Mouse (Mus musculus): ENCODE data around the gene D17H6S53E.

Gene D17H6S53E

DNA sequence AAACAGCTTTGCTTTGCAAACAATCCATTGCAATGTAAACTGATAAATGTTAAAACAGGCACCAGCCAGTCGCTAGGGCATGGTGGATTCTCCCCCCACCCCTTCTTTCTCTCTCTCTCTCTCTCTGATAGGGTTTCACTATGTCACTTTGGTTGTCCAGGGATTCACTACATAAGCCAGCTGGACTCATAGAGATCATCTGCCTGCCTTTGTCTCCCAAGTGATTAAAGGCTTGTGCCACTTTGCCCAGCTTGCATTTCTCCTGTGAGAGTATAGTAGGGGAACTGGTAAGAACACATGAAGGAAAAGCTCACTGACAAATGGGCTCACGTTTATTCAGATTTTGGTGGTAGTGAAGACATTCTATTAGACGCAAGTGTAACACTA is 6.0 kb downstream of the D17H6S53E start:
- DNase-seq (ENCODE audit: low spot score), result no peak

DNA sequence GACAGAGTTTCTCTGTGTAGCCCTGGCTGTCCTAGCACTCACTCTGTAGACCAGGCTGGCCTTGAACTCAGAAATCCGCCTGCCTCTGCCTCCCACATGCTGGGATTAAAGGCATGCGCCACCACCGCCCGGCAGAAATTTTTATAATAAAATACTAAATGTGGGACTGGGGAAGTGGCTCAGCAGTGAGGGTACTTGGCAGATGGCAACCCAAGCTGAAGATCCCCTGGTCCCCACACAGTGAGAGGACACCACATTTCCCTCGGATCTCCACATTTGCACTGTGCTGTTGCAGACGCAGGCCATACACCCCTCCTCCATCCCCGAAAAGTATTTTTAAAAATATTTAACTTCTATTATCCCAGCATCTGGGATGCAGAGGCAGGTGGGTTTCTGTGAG is 7.3 kb downstream of the D17H6S53E start:
- no peak for DNase-seq (ENCODE audit: low spot score)

DNA sequence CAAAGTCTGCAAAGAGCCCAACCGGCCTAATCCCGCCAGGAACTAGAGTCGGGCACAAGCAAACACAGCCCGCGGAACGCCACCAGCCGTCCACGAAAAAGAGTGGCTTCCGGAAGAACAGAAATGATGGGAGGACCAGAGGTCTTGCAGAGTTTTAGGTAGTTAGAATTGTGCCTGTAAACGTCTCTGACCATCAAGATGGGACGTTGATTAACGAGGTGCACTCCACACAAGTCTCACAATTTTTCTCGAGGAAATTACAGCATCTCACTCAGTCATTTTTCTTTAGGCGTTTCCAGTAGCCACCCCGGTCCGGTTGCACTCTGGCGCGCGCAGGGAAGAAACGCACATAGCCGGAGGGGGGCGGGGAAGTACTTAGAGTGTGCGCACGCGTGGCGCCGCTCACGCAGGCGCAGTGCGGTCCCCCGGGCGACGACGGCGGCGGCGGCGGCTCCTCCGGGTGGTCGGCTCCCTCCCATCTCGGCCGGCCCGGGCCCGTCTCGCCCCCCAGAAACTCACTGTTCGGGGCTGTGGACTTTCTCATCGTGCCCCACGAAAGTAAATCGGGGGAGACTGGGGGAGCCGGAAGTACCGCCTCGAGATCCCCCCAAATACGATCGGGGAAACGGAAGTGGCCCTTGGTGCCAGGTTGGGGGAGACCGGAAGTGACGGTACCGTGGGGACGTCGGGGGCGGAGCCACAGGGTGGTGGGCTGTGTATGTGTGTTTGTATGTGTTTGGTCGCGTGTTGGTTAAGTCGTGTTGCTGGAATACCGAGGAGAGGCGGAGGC is 8.8 kb downstream of the D17H6S53E start, which contains the start of gene Bag6:
Gene Bag6, plus strand, starts transcription at position 378 of the 790 bp plus-strand sequence.
- peak; percentile 96 for DNase-seq (ENCODE audit: low spot score)

DNA sequence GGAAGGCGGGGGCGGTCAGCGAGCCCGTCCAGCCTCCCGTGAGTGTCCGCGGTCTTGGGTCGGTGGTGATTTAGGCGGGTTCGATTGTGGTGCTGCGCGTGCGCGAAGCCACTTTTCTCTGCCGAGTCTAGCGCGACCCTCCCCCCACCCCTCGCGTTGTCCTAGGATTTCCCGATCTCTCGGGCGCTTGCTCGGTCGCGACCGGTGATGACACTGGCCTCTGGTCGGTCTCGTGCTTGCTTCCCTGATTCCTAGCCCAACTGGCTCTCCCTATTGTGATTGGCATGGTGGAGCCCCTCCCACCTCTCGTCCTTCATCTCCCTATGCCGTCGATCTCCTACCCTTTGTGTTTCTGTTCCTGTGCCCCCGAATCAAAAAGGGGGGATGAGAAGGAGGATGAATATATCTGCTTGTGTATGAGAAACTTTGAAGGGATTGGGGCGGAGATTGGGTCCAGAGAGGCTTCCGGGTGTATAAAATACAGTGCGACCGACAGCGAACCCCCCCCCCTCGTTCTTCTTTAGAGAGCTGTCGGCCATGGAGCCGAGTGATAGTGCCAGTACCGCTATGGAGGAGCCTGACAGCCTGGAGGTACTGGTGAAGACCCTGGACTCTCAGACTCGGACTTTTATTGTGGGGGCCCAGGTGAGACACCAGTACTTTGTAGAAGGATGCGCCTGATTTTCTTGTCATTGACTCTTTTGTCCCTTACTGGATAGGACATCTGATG is 9.6 kb downstream of the D17H6S53E start:
- DNase-seq (ENCODE audit: low spot score), result peak; percentile 92

DNA sequence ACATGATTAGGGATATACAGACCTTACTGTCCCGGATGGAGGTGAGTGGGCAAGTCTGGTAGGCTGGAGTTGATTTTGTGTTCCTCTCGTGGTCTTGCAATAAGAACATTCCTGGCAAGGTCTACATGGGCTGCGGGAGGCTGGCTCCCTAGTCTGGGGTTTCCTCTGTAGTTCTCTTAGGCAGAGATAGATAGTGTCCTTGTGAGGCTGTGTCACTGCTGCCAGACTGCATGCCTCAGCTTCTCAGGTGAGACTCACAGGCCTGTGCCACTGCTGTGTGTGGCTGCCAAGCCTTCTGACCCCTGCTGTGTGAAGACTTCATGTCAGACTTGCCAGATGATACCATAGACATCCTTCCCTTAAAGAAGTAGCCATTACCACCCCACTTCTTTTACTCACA is 13.1 kb downstream of the D17H6S53E start:
- DNase-seq (ENCODE audit: low spot score), result no peak

DNA sequence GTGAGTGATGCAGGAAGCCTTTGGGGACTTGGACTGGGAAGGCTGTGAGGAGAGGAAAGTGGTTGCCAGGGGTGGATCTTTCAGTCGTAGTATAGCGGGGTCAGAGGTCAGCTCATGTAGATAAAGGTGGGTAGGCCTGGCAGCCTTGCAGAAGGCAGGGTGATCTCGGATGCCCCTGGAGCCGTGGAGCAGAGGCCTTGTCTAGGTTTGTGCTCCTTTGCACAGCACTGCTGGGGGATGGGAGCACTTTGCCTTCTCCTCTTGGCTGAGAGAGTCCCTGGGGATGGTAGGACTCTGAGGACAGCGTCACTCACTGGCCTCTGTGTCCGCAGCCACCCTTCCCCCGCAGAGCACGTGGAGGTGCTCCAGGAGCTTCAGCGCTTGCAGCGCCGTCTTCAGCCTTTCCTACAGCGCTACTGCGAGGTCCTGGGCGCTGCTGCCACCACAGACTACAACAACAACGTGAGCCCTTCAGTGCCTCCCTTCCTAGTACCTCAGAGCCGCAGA is 14.4 kb downstream of the D17H6S53E start:
- DNase-seq (ENCODE audit: low spot score), result peak; percentile 58

DNA sequence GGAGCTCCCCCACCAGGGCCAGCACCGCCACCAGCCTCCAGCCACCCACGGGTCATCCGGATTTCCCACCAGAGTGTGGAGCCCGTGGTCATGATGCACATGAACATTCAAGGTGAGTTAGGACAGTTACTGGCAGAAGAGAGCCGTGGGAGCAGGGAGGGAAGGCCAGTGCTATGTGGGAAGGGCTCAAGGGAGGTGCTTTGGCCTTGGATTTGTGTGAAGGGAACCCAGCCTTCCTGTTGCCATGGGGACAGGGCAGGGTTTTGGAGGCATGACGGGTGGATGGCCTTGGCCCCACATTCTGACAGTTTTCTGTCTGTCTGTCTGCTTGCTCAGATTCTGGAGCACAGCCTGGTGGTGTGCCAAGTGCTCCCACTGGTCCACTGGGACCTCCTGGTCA is 15.8 kb downstream of the D17H6S53E start:
- DNase-seq (ENCODE audit: low spot score), result no peak

DNA sequence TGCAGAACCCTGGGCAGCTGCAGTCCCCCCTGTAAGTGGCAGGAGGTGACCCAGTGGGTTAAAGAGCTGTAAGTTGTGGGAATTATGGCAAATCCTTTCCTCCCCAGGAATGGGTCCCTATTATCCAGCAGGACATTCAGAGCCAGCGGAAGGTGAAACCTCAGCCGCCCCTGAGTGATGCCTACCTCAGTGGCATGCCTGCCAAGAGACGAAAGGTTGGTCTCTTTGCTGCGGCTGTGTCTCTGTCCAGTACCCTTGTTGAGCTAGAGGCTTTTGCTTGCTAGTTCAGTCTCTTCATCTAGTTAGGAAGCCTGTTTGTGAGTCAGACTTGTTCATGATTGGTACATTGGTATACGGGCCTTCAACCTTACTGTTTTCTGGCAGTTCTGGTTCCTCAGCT is 20.0 kb downstream of the D17H6S53E start:
- no peak for DNase-seq (ENCODE audit: low spot score)

DNA sequence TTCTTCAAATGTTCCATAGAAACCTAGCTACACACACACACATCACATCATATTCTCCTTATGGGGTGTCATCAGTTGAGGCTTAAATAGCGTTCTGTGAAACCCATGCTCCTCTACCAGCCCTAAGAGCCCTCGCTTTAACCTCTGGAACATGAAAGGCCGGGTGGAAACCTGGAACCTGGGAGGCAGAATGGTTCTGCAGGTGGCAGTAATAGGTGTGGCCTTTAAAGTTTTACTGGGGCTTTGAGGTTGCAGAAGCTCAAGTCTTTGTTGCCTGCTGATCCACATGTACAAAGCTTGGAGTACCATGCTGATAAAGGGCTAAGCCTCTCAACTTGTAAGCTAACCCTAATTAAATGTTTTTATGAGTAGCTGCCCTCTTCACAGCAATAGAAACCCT is 21.2 kb downstream of the D17H6S53E start:
- no peak for DNase-seq (ENCODE audit: low spot score)

DNA sequence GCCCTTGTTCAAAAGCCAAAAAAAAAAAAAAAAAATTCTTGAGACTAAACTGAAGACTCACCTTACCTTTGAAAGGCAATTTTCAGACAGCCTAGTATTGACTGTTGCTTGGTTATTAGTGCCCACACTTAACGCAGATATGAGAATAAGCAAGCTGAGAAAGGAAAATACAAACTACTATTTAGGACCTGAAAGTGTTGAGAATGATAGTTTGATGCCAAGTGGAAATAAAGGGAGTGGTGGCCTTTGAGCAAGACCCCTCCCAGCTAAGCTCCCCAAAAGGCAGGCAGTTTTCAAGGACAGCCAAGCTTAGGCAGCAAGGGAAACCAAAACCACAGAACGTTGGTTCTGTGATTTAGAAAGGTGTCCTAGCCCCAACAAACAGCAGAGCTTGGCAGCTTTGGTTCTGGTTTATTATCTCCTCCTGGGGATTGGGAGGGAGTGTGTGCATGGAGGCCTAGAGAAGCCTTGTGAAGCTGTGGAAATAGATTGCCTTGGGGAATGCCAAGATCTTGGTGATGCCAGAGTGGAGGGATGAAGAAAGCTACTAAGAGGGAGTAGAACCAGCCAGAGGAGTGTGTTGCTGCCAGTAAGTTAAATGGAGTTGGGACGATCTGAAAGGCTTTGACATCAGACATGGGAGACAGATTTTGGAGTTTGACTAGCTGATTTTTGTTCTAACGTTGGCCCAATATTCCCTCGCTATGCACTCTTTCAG is 21.9 kb downstream of the D17H6S53E start:
- no peak for DNase-seq (ENCODE audit: low spot score)

DNA sequence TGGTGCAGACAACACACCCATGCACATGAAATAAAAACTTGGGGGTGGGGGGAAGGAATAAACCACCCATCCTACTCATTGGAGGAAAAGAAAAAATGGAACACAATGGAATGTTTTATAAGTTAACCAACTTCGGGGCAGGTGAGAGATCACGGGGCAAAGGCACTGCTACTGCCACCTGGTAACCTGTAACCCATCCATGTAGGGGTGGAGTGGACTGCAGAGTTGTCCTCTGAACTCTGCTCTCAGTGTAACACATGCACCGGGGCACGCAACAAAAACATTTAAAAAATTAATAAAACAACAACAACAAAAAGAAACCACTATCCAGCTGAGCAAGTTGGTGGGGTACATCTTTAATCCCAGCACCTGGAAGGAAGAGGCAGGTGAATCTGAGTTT is 25.9 kb downstream of the D17H6S53E start:
- no peak for DNase-seq (ENCODE audit: low spot score)

DNA sequence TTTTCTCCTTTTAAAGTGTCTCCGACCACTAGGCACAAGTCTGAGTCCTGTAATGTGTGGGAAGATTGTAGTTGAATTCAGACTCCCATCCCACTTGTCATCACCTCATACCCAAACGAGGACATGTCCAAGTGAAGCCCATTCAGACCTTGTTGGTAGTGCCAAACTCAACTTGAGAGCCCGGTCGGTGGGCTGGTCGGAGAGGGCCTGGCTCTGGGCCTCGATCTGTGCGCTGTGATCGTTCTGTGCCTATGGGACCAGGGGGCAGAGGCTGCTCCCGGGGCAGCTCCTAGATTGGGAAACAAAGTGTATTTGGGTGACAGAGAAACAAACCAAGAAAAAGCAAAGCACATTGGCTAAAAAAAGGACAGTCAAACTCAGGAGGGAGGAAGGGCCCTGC is 26.9 kb downstream of the D17H6S53E start:
- no peak for DNase-seq (ENCODE audit: low spot score)

DNA sequence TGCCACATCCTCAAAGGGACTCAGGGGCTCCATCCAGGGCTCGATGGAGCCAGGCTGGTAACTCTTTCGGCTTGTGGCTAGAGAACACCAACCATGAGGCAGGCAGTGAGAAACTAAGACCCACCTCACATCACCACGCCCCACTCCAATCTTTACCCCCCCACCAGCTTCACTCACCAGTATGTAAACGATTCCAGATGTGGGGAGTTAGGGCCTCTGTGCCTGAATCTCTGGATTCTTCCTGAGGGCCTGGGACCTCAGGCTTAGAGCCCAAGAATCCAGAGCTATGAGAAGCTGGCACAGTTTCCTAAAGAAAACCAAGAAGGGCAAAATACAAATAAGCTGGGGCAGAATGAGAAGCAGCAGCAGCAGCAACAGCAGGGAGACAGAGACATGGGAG is 27.8 kb downstream of the D17H6S53E start:
- DNase-seq (ENCODE audit: low spot score), result no peak

DNA sequence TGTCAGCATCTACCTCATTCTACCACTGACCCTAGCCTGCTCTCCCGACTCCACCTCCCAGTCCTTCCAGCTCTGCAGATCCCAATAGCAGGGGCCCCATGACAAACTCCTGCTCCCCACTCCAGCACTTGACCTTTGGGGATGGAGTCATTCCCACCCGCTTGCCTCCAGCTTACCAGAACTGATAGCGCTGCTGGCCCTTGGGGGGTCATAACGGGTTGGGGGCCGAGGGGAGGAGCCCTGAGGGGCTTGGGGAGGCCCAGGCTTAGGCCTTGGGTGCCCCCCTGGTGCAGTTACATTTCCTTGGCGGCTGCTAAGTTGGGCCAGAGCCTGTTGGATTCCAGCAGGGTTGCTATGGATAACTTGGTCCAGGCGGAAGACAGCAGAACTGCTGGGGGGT is 28.4 kb downstream of the D17H6S53E start:
- no peak for DNase-seq (ENCODE audit: low spot score)

DNA sequence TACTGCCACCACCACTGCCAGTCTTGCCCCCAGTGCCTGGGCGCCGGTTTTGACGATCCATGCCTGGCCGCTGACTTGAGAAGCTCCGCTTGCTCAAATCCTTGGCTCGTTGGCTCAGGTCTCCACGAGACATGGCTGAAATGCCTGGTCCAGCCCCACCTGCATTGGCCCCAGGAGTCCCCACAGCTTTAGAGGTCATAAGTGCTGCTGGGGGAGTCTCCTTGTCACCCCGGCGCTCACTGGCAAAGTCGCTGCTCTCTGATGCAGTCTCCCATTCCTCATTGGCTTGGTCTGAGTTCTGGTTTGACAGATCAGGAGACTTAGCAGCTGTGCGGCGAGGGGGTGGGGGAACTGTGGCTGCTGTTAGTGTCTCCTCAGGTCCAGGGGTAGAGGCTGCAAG is 29.3 kb downstream of the D17H6S53E start:
- no peak for DNase-seq (ENCODE audit: low spot score)

DNA sequence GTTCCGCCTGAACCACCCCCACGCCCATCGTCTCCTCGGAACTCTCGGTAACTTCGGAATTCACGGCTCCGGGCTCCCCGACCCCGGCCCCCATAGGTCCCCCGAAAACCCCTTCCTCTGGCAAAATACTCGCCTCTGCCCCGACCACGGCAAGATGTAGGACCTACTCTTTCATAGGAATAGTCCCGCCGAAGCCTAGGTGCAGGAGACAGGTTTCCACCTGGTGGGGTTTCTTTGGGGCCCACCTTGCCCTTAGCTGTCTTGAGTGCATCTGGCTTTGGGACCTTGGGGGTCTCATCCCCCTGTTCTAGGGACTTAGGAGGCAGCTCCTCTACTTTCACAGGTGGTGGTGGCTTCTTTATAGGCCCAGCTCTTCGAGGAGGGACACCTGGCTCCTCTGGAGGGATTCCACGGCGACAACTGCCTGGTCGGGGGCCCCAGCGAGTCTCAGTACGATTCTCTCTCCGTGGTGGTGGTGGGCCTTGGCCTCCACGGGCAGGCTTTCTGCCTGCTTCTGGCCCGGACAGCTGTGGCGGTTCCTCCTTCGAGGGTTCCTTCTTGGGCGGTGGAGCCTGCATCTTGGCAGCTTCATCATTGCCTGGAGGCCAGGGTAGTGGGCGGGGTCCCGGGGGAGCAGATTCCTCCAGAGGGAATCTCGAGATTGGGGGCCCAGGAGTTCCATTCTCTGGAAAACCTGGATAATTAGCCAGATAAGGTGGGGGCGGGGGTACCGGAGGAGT is 30.5 kb downstream of the D17H6S53E start:
- no peak for DNase-seq (ENCODE audit: low spot score)

DNA sequence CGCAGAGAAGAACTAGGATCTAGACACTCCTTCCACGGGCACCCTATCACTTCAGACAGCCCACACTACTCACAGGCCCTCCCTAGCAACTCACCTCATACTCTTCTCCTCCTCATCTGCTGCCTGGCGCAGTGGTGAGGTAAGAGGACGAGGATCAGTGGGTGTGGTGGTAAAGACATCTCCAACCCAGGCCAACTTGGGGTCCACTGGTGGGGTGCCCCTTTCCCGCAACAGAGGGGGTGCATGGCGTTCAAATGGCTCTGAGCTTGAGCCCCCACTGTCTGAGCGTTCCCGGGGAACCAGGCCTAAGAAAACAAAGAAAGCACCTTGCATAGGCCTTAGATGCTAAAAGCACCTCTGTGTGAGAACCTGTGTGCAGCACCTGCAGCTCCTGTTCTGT is 31.1 kb downstream of the D17H6S53E start:
- DNase-seq (ENCODE audit: low spot score), result no peak

DNA sequence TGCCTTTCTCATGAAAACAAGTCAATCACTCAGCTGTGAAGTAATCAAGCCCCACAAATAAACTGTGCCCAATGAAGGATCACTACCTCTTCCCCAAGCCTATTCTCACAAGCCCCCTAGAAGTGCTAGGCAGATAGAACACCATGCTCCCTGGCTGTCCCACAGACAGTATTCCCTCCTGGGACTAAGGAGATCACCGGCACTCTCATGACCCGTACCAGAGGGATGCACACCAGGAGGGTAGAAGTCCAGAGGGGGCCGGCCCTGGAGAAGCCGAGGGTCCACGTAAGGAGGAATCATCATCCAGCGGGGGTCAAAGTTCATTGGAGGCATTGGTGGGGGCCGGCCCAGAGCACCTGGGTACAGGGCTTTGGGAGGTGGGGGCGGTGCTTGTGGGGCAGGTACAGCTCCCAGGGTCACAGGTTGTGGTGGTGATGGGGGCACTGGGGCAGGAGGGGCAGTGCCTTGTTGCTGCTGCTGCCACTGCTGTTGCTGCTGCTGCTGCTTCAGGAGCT is 31.5 kb downstream of the D17H6S53E start:
- DNase-seq (ENCODE audit: low spot score), result no peak

DNA sequence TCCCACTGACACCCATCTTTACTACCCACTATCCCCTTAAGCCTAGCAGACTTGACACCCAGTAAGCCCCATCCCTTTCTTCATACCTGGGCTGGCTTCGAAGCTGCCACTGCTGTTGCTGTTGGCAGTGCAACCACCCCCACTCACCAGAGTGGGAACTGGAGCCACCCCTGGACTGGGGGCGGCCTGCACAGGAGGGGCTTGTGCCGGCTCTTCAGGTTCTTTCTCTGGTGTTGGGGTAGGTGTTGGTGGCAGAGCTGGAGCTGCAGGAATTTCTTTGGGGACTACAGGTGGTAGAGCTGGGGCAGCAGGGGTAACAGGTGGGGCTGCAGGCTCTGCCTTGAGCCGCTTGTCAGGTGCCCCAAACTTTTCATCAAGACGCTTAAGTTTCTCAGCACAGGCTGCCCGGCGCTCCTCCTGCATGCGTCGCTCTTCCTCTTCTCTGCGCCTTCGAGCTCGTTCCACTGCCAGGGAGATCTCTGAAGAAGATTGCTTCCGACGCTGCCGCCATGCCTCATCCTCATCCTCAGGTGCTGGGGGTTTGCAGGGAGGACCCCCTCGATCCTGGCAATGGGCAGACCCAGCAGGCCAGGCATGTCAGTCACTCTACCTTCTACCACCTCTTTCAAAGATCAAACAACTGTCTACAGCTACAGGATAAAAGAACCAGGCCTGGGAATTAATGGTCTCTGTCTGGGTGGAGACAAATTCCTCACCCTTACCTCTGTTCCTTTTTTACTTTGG is 32.8 kb downstream of the D17H6S53E start:
- no peak for DNase-seq (ENCODE audit: low spot score)

DNA sequence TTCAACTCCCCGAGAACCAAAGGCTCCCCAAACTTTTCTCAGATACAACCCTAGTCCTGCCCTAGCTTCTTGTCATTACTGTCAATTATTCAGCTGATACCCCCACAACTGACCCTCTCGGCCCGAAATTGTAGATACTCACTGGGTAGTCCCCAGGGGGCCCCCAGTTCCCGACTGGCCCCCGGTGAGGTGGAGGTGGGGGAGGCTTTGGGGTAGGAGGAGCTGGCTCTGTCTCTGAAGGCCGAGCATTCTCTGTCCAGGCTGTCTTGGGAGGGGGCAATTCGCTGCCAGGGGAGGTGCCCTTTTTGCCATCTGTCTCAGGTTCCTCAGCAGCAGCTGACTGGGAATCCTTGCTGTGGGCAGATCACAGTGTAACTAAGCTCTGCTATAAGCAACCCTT is 33.5 kb downstream of the D17H6S53E start:
- no peak for DNase-seq (ENCODE audit: low spot score)

DNA sequence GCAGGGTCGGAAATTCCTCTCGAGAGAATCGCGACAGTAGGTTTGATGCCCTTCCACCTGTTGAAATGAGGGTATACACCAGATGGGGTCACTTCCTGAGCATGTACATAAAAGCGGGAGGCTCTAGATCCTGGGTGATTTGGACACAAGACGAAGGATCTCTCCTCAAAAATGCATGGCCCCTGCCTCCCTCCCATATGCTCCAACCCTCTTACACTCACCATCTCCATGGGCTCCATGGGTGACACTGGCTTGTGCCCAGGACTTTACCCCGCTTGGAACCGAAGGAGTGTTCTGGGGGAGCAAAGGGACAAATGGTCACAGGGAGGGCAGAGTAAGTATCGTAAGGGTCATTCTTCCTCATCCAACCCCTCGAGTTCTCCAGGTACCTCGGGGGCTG is 35.2 kb downstream of the D17H6S53E start:
- DNase-seq (ENCODE audit: low spot score), result no peak

Data from MN1 (cell line).